Mouse (Mus musculus): Measurements from ENCODE around the gene Gm20449. TPM values are rescaled to one million over a fixed set of nuclear protein-coding genes. Genes with fewer than 3 reads are reported as not detected.
"Not testable (repeated sequence)": the region's sequence is repeated elsewhere in the genome, so short reads cannot be mapped to it uniquely, and the experiment has no call there.

Gene Gm20449
- polyA plus RNA-seq (2014; fragmentation: Nextera tagmentation; extraction: Ambion mirVana), result 0.08 TPM in 1 of 2 replicates, not detected in the other

DNA sequence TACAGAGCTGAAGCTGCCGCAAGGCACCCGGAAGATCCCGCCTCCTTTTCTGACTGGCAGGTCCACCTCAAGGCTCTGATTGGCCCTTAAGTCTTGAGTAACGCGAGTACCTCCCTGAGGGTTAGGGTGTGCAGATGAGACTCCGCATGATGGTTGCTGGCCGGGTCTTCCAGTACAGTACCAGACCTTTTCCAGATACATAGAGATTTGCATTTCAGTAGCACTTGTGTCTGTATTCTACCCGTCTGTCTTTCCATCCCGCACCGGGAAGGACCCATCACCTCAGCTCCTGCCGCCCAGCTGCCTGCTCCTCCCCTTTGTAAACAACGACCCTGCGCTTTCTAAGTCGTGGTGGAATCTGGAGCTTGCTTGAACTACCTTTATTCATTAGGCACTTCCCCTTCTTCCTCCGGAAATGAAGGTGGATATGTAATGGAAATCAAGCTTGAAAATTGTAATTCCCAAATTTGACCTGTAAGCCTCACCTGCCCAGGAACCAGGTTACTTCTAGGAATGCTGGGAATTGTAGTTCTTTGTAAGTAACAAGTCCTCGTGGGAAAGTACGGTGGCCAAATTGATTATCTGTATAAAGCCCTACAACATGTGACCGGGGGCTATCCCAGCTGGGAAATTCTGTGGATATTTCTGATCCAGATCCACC, at the start of gene Gm20449, which contains the start of gene AW146154:
Gene Gm20449 (minus strand): TSS at position 29 of the 661 bp plus-strand sequence.
Gene AW146154 (minus strand): TSS at position 502 of the 661 bp plus-strand sequence.
- H3K9me3 ChIP-seq (ENCODE audit: low read depth, low read length), result 0 out of 2 replicates have a peak, but pooled peaks cover 2% of the 10 kb centered on the region
- peak within 1 kb of the TSS; percentile 52 for H3K27ac ChIP-seq (ENCODE audit: low read depth)
- DNase-seq (peak; percentile 95), ATAC-seq (ENCODE audit: insufficient read depth) (peak; percentile 99)
- H3K4me2 ChIP-seq, result peak within 1 kb of the TSS; percentile 76
- no peaks in the 10 kb centered on the region for H3K4me1 ChIP-seq (ENCODE audit: insufficient read depth)
- no peaks in the 10 kb centered on the region for H3K27me3 ChIP-seq (ENCODE audit: insufficient read depth, low read length)
- peak within 1 kb of the TSS; percentile 57 for H3K4me3 ChIP-seq (ENCODE audit: low read depth, low read length)
- TF ChIP-seq CTCF (IDR thresholded peaks at IDR 0.05; ENCODE audit: low read depth), result 0 out of 2 replicates have a peak, but pooled peaks have one; percentile 2
- peak within 1 kb of the TSS; percentile 56 for H3K9ac ChIP-seq
- WGBS, result under 1% methylated on average over 18 of the region's 18 CpGs
- H3K36me3 ChIP-seq (ENCODE audit: insufficient read depth), result peaks cover 2% of the 10 kb centered on the region; the same call in 1 of the 2 replicates

DNA sequence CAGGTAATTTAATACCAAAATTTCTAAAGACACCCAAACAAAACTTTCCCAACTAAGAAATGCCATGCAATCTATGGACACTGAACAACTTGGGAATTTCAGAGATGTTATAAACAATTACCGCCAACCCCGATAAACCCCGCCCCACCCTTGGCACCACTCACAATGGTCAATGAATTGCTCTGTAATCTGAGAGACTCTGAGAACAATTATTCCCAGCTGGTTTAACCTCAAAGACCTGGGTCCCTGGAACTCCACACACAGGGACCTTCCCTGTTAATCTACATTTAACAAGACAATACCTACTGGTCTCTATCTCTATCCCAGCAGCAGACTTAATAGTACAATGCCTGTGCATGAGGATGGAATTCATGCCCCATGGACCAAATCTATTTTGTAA, 13.5 kb upstream of the Gm20449 start:
- Histone ChIP-seq H3K4me3 (ENCODE audit: low read depth, low read length) (no peak overlapping the region), H3K36me3 (ENCODE audit: insufficient read depth) (no peaks in the 10 kb centered on the region), H3K4me2 (no peak overlapping the region), H3K9ac (no peak overlapping the region), H3K27ac (ENCODE audit: low read depth) (no peak overlapping the region), H3K9me3 (ENCODE audit: low read depth, low read length) (no peaks in the 10 kb centered on the region), H3K4me1 (ENCODE audit: insufficient read depth) (no peaks in the 10 kb centered on the region), H3K27me3 (ENCODE audit: insufficient read depth, low read length) (no peaks in the 10 kb centered on the region)
- TF ChIP-seq CTCF (IDR thresholded peaks at IDR 0.05; ENCODE audit: low read depth), result no peak
- WGBS, result 87% methylated on average over 3 of the region's 3 CpGs
- no peak for DNase-seq
- no peak for ATAC-seq (ENCODE audit: insufficient read depth)

DNA sequence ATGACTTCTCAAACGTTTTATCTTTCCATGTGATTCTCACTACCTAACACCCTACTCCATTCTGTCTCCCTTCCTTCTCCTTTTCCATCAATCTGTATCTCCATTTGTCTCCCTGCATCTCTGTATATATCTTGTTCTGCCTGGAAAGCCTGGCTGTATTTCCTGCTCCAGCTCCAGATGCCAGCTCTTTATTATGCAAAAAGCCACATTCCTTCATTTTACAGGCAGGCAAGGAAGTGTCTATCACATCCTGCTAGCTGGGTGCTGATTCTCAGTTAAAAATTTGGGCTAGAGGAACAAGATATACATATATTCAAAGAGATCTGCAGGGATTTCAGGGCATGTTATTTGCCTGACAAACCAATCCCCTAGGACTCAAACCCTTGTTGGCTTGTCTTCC, 13.0 kb upstream of the Gm20449 start:
- Histone ChIP-seq H3K27me3 (ENCODE audit: insufficient read depth, low read length) (no peaks in the 10 kb centered on the region), H3K4me3 (ENCODE audit: low read depth, low read length) (no peak overlapping the region), H3K9ac (no peak overlapping the region), H3K27ac (ENCODE audit: low read depth) (no peak overlapping the region), H3K36me3 (ENCODE audit: insufficient read depth) (no peaks in the 10 kb centered on the region), H3K9me3 (ENCODE audit: low read depth, low read length) (no peaks in the 10 kb centered on the region), H3K4me1 (ENCODE audit: insufficient read depth) (no peaks in the 10 kb centered on the region), H3K4me2 (no peak overlapping the region)
- no peak for ATAC-seq (ENCODE audit: insufficient read depth)
- DNase-seq, result no peak
- 11% methylated on average over 1 of the region's 1 CpGs for WGBS
- TF ChIP-seq CTCF (IDR thresholded peaks at IDR 0.05; ENCODE audit: low read depth), result no peak

DNA sequence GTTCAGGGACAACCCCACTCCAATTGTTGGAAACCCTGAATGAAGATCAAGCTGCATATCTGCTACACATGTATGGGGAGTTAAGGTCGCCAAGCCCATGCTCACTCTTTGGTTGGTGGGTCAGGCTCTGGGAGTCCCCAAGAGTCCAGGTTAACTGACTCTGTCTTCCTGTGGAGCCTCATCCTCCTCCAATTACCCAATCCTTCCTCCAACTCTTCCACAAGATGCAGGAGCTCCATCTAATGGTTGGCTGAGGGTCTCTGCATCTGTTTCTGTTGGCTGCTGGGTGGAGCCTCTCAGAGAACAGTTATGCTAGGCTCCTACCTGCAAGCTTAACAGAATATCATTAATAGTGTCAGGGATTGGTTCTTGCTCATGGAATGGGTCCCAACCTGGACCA, 3.2 kb upstream of the Gm20449 start:
- DNase-seq, result no peak

DNA sequence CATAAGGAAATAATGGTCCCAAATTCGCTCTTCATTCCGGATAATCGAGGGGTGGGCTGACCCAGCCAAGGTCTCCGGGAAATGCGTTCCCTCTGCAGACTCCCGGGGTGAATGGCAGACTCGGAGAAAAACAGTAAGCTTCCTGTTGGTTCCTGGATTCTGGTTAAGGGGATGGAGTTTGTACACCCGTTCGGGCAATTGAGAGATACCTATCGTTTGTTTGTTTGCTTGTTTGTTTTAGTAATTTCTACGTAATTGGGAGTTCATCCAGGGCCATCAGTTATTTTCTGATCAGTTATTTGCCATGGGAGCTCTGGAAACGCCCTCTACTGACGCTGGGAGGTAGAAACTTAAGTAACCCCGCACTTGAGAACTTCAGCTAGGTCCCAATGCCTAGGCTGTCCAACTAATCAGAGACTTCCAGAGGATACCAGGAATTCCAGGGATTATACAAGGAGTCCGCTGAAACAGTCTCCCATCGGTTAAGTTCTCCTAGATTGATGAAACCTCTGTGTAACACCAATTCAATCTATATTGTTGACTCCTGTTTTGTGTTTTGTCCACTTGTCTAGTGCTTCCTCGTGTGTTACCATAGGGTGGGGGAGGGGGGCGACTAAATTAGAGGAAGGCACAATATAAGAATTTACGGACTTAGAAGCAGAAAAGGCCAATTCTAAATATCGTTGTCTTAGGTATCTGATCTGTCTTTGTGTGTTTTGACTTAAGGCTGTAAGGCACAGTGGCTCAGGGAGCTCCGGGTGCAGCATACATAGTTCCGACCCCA, 1.1 kb upstream of the Gm20449 start:
- Histone ChIP-seq H3K9me3 (ENCODE audit: low read depth, low read length) (no peaks in the 10 kb centered on the region), H3K4me2 (peak overlapping the region; percentile 76), H3K9ac (peak overlapping the region; percentile 56; the same call in 1 of the 2 replicates), H3K4me1 (ENCODE audit: insufficient read depth) (no peaks in the 10 kb centered on the region), H3K27ac (ENCODE audit: low read depth) (no peak overlapping the region), H3K27me3 (ENCODE audit: insufficient read depth, low read length) (no peaks in the 10 kb centered on the region), H3K4me3 (ENCODE audit: low read depth, low read length) (peak overlapping the region; percentile 57), H3K36me3 (ENCODE audit: insufficient read depth) (no peaks in the 10 kb centered on the region)
- peak; percentile 23; the same call in 1 of the 2 replicates for ATAC-seq (ENCODE audit: insufficient read depth)
- TF ChIP-seq CTCF (IDR thresholded peaks at IDR 0.05; ENCODE audit: low read depth), result peak; percentile 36; the same call in 1 of the 2 replicates
- peak; percentile 73 for DNase-seq
- 16% methylated on average over 22 of the region's 22 CpGs for WGBS

More for the DNA sequence above, 3.2 kb upstream of the Gm20449 start:
- no peak for TF ChIP-seq CTCF (IDR thresholded peaks at IDR 0.05; ENCODE audit: low read depth)
- Histone ChIP-seq H3K4me3 (ENCODE audit: low read depth, low read length) (no peak overlapping the region), H3K9ac (no peak overlapping the region), H3K4me1 (ENCODE audit: insufficient read depth) (no peaks in the 10 kb centered on the region), H3K27ac (ENCODE audit: low read depth) (no peak overlapping the region), H3K27me3 (ENCODE audit: insufficient read depth, low read length) (no peaks in the 10 kb centered on the region), H3K36me3 (ENCODE audit: insufficient read depth) (no peaks in the 10 kb centered on the region), H3K9me3 (ENCODE audit: low read depth, low read length) (no peaks in the 10 kb centered on the region), H3K4me2 (no peak overlapping the region)
- ATAC-seq (ENCODE audit: insufficient read depth), result no peak
- 33% methylated on average over 1 of the region's 1 CpGs for WGBS

DNA sequence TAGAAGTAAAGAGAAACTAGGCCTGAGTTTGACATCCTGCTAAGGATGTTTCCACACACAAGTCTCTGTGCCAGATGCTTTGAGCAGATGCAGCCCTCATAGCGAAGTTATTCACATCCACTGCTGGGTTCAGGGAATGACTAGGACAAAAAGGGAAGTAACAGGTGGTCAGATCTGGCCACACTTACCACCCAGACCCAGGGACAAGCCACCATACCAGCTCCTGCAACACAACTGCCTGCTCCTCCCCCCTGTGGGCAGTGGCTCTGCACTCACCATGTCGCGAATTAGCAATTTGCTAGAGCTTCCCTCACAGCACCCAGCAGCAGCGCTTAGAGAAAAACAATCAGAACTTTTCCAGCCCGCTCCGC, 214 bp downstream of the Gm20449 start:
- not testable (repeated sequence) for ATAC-seq (ENCODE audit: insufficient read depth)

DNA sequence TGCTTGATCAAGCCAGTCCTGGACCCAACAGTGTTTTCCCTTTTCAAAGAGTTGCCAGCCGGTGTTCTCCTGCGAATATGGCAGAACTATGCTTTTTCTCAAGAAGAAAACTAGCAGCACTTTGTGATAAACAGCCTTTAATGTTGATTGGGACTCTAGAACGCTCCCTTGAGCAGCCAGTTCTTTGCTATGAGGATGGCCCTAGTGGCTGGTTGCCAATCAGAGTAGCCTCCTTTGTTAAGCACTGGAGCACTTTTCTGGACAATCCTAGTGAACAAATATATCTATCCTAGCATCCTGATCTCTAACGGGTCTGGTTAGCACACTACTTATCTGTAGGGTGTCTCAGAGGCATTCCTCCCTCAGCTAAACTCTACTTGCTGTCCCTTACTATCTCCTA, 753 bp downstream of the Gm20449 start:
- not testable (repeated sequence) for DNase-seq; H3K27me3 ChIP-seq (ENCODE audit: insufficient read depth, low read length); H3K36me3 ChIP-seq (ENCODE audit: insufficient read depth); ATAC-seq (ENCODE audit: insufficient read depth); H3K4me1 ChIP-seq (ENCODE audit: insufficient read depth); H3K27ac ChIP-seq (ENCODE audit: low read depth); H3K9me3 ChIP-seq (ENCODE audit: low read depth, low read length)
- H3K9ac ChIP-seq, result peak overlapping the region; percentile 56
- peak overlapping the region; percentile 57 for H3K4me3 ChIP-seq (ENCODE audit: low read depth, low read length)
- peak overlapping the region; percentile 76 for H3K4me2 ChIP-seq
- 62% methylated on average over 2 of the region's 4 CpGs for WGBS

More for the DNA sequence above, 214 bp downstream of the Gm20449 start:
- H3K4me2 ChIP-seq, result peak overlapping the region; percentile 76
- H3K27me3 ChIP-seq (ENCODE audit: insufficient read depth, low read length); H3K4me1 ChIP-seq (ENCODE audit: insufficient read depth); H3K36me3 ChIP-seq (ENCODE audit: insufficient read depth); DNase-seq; H3K9me3 ChIP-seq (ENCODE audit: low read depth, low read length): not testable (repeated sequence)
- H3K27ac ChIP-seq (ENCODE audit: low read depth), result peak overlapping the region; percentile 52
- peak overlapping the region; percentile 57 for H3K4me3 ChIP-seq (ENCODE audit: low read depth, low read length)
- 0% methylated on average over 6 of the region's 6 CpGs for WGBS
- H3K9ac ChIP-seq, result peak overlapping the region; percentile 56

Data from lung, embryonic 14.5 days (tissue).